Mouse (Mus musculus) G1E (cell line): Measurements from ENCODE around the gene Cox17. TPM values are rescaled to one million over a fixed set of nuclear protein-coding genes. Genes with fewer than 3 reads are reported as not detected.

Experiments used
- ATAC-seq: 2 replicates; pipeline ENCODE4 v1.8.0; 2016; ENCODE audit warnings: mild to moderate bottlenecking; ENCODE audit not compliant: insufficient number of reproducible peaks, poor library complexity, low FRiP score, severe bottlenecking; ENCODE audit errors: extremely low read depth
- DNase-seq: peaks from one replicate; pipeline ENCODE4 v3.0.0; 2012; ENCODE audit warnings: low spot score
- H3K27me3 ChIP-seq: 2 replicates; pipeline ENCODE4 v1.6.1; 2012; ENCODE audit warnings: mild to moderate bottlenecking, low read length, inconsistent platforms; ENCODE audit not compliant: insufficient read depth
- H3K36me3 ChIP-seq: replicated peaks from 2 replicates; pipeline ENCODE3; 2012; ENCODE audit warnings: mild to moderate bottlenecking, inconsistent platforms
- H3K4me1 ChIP-seq: 2 replicates; pipeline ENCODE4 v1.6.1; 2012; ENCODE audit warnings: low read depth, low read length, inconsistent platforms, mixed read lengths; ENCODE audit not compliant: insufficient read depth
- H3K4me3 ChIP-seq: 2 replicates; pipeline ENCODE4 v1.5.1; 2012; ENCODE audit warnings: low read depth, mild to moderate bottlenecking, inconsistent platforms, low read length, moderate library complexity, mixed read lengths
- H3K9me3 ChIP-seq: replicated peaks from 2 replicates; pipeline ENCODE4 v1.6.1; 2012; ENCODE audit warnings: inconsistent platforms
- CTCF ChIP-seq: IDR thresholded peaks from 2 replicates; pipeline ENCODE4 v1.5.1; 2012; ENCODE audit warnings: low read depth, low read length, inconsistent platforms, mixed read lengths
- GATA1 ChIP-seq: IDR thresholded peaks from 2 replicates; pipeline ENCODE4 v1.6.1; 2012; ENCODE audit warnings: borderline replicate concordance, low read length, inconsistent platforms, mixed read lengths
- GATA2 ChIP-seq: IDR thresholded peaks from 2 replicates; pipeline ENCODE4 v1.6.1; 2012; ENCODE audit warnings: low read depth, low read length, inconsistent platforms, borderline replicate concordance
- POLR2AphosphoS5 ChIP-seq: IDR thresholded peaks from 2 replicates; pipeline ENCODE4 v1.6.1; 2012; ENCODE audit warnings: low read depth, low read length, inconsistent platforms; ENCODE audit not compliant: insufficient replicate concordance
- TAL1 ChIP-seq: conservative IDR thresholded peaks from 2 replicates; pipeline ENCODE4 v1.6.1; 2012; ENCODE audit warnings: low read depth, low read length, inconsistent platforms, mixed read lengths
- polyA plus RNA-seq: library from polyadenylated mRNA; stranded (reverse); fragments of >175 nt; gene quantifications from 2 replicates; pipeline ENCODE4 v1.2.3, GENCODE M21; 2012
- total RNA-seq, 2 experiments: library from RNA; stranded (forward) in 1 of 2; stranded (reverse) in 1 of 2; fragments of 200-1000 nt in 1 of 2; fragments of >200 nt in 1 of 2; fragmentation: Nextera tagmentation in 1 of 2; gene quantifications; 2 replicates each; pipeline ENCODE4 v1.2.3; 2014 to 2017

The Cox17 gene
- total and polyA plus RNA-seq, 3 experiments, result 210 to 871 (median 234) TPM

GRCm38 (mm10) chr16:38368336-38368735, 21.5 kb downstream of the Cox17 start:
- DNase-seq, result no peak
- Histone ChIP-seq H3K4me3 (peak overlapping the region; percentile 13; the same call in 1 of the 2 replicates), H3K9me3 (no peaks in the 10 kb centered on the region)

GRCm38 (mm10) chr16:38369000-38369399, 22.2 kb downstream of the Cox17 start:
- no peaks in the 10 kb centered on the region for H3K27me3 ChIP-seq
- peaks cover 3% of the 10 kb centered on the region for H3K36me3 ChIP-seq
- H3K9me3 ChIP-seq, result no peaks in the 10 kb centered on the region
- peaks cover 77% of the 10 kb centered on the region for H3K4me1 ChIP-seq
- no peak overlapping the region for H3K4me3 ChIP-seq
- no peak for DNase-seq
- ATAC-seq, result no peak
- no peak for TF ChIP-seq GATA1
- no peak for TF ChIP-seq TAL1
- TF ChIP-seq GATA2, result no peak
- TF ChIP-seq POLR2AphosphoS5, result no peak
- TF ChIP-seq CTCF, result no peak

More at GRCm38 (mm10) chr16:38368336-38368735, 21.5 kb downstream of the Cox17 start:
- TF ChIP-seq GATA2 (no peak), CTCF (no peak), GATA1 (no peak), POLR2AphosphoS5 (no peak), TAL1 (no peak)
- Histone ChIP-seq H3K27me3 (no peaks in the 10 kb centered on the region), H3K4me1 (peaks cover 76% of the 10 kb centered on the region), H3K36me3 (no peaks in the 10 kb centered on the region)
- no peak for ATAC-seq

- TF ChIP-seq POLR2AphosphoS5 (no peak), GATA1 (no peak), GATA2 (no peak), TAL1 (no peak), CTCF (no peak)
- DNase-seq, result no peak
- no peak overlapping the region for H3K4me3 ChIP-seq
- H3K9me3 ChIP-seq, result no peaks in the 10 kb centered on the region
- no peaks in the 10 kb centered on the region for H3K27me3 ChIP-seq
- H3K36me3 ChIP-seq, result peaks cover 7% of the 10 kb centered on the region
- peaks cover 77% of the 10 kb centered on the region for H3K4me1 ChIP-seq
- no peak for ATAC-seq
These were observed 22.6 kb downstream of the Cox17 start for GRCm38 (mm10) chr16:38369431-38369830.

- peak overlapping the region; percentile 59; the same call in 1 of the 2 replicates for H3K4me3 ChIP-seq
- DNase-seq, result no peak
These were observed 23.2 kb downstream of the Cox17 start for GRCm38 (mm10) chr16:38369992-38370484.

GRCm38 (mm10) chr16:38370633-38371374, 24.0 kb downstream of the Cox17 start:
- Histone ChIP-seq H3K36me3 (peaks cover 13% of the 10 kb centered on the region), H3K9me3 (no peaks in the 10 kb centered on the region), H3K27me3 (no peaks in the 10 kb centered on the region), H3K4me1 (peaks cover 78% of the 10 kb centered on the region), H3K4me3 (peak overlapping the region; percentile 59; the same call in 1 of the 2 replicates)
- no peak for ATAC-seq
- TF ChIP-seq GATA1, result no peak
- no peak for TF ChIP-seq GATA2
- TF ChIP-seq POLR2AphosphoS5, result no peak
- TF ChIP-seq CTCF, result no peak
- TF ChIP-seq TAL1, result no peak
- DNase-seq, result no peak

More at GRCm38 (mm10) chr16:38369992-38370484, 23.2 kb downstream of the Cox17 start:
- Histone ChIP-seq H3K9me3 (no peaks in the 10 kb centered on the region), H3K4me1 (peaks cover 77% of the 10 kb centered on the region), H3K27me3 (no peaks in the 10 kb centered on the region), H3K36me3 (peaks cover 7% of the 10 kb centered on the region)
- no peak for TF ChIP-seq POLR2AphosphoS5
- ATAC-seq, result no peak

- peaks cover 15% of the 10 kb centered on the region for H3K36me3 ChIP-seq
- ATAC-seq (peak; percentile 86), DNase-seq (peak; percentile 66)
- TF ChIP-seq GATA2, result no peak
- peak; percentile 96 for TF ChIP-seq TAL1
- TF ChIP-seq GATA1, result no peak
- no peak for TF ChIP-seq POLR2AphosphoS5
- TF ChIP-seq CTCF, result no peak
- peaks cover 82% of the 10 kb centered on the region for H3K4me1 ChIP-seq
- no peaks in the 10 kb centered on the region for H3K9me3 ChIP-seq
- H3K27me3 ChIP-seq, result no peaks in the 10 kb centered on the region
- peak overlapping the region; percentile 64 for H3K4me3 ChIP-seq
These were observed 25.0 kb downstream of the Cox17 start for GRCm38 (mm10) chr16:38371705-38372296.
